24 mouse cellular contexts compared by ENCODE assay signal in genomic region chr6:90437041-90437440, GRCm38 (mm10). TPM values are rescaled to one million over a fixed set of nuclear protein-coding genes. Genes with fewer than 3 reads are reported as not detected.
"Had no signal": no experiment of that assay in that cellular context is flagged by ENCODE, and none has a peak within 500 bp of the region (broad histone marks: within the 10 kb centered on the region; RNA-seq: fewer than 3 reads in every experiment).

No protein-coding gene starts in this region.

- ATAC-seq: hindbrain, postnatal 0 days; intestine, embryonic 16.5 days; liver, embryonic 12.5 days had no signal

- H3K4me3 ChIP-seq: heart, embryonic 10.5 days; heart, embryonic 12.5 days; hindbrain, embryonic 13.5 days; hindbrain, embryonic 15.5 days; kidney, embryonic 15.5 days; limb, embryonic 13.5 days; limb, embryonic 15.5 days; liver, embryonic 12.5 days had no signal

- H3K27me3 ChIP-seq: hindbrain, embryonic 15.5 days; kidney, embryonic 15.5 days; limb, embryonic 13.5 days; limb, embryonic 15.5 days; liver, embryonic 12.5 days had no signal

- H3K36me3 ChIP-seq: heart, embryonic 10.5 days; heart, embryonic 12.5 days; hindbrain, embryonic 13.5 days; hindbrain, embryonic 15.5 days; kidney, embryonic 15.5 days; limb, embryonic 13.5 days; limb, embryonic 15.5 days; liver, embryonic 12.5 days had no signal

- H3K4me1 ChIP-seq: heart, embryonic 10.5 days; heart, embryonic 12.5 days; hindbrain, embryonic 13.5 days; hindbrain, embryonic 15.5 days; kidney, embryonic 15.5 days; limb, embryonic 13.5 days; limb, embryonic 15.5 days; liver, embryonic 12.5 days had no signal

- H3K9ac ChIP-seq: heart, embryonic 12.5 days; hindbrain, embryonic 13.5 days; hindbrain, embryonic 15.5 days; kidney, embryonic 15.5 days; limb, embryonic 13.5 days; limb, embryonic 15.5 days; liver, embryonic 12.5 days; liver, embryonic 14.5 days had no signal

- H3K27ac ChIP-seq: heart, embryonic 10.5 days; hindbrain, embryonic 13.5 days; hindbrain, embryonic 15.5 days; hindbrain, postnatal 0 days; kidney, embryonic 15.5 days; kidney, postnatal 0 days; limb, embryonic 13.5 days; limb, embryonic 15.5 days; liver, embryonic 12.5 days; liver, embryonic 14.5 days had no signal

- DNase-seq: gastrocnemius, postnatal 14 days; gastrocnemius, postnatal 36 days; heart, adult 18-20 months; kidney, adult 11 months; kidney, adult 2 months; kidney, adult 9 months; kidney, postnatal 14 days; kidney, postnatal 36 days; layer of hippocampus, adult 9-11 months; layer of hippocampus, postnatal 36 days; left cerebral cortex, postnatal 4 days had no signal

- H3K9me3 ChIP-seq: heart, embryonic 10.5 days; hindbrain, embryonic 13.5 days; hindbrain, embryonic 15.5 days; kidney, embryonic 15.5 days; limb, embryonic 15.5 days; liver, embryonic 12.5 days had no signal

RNA-seq across cellular contexts. Expression of gene Cfap100, which starts 8.4 kb away (rescaled TPM):
- total RNA-seq: hematopoietic stem cell, adult 5-6 weeks had no signal
- polyA plus RNA-seq: heart, embryonic 10.5 days; liver, embryonic 12.5 days had no signal

RNA-seq across cellular contexts. Expression of gene Klf15, which starts 25.3 kb away (rescaled TPM):
- total RNA-seq: hematopoietic stem cell, adult 5-6 weeks had no signal
